9 mouse cellular contexts compared by ENCODE assay signal in genomic region chr19:38324147-38325028, GRCm38 (mm10).
DNase-seq lines count a peak whose midpoint lies in the region; ATAC-seq and TF ChIP-seq lines count a peak whose summit lies in the region.
"Had no signal": no experiment of that assay in that cellular context is flagged by ENCODE, and none has a peak within 500 bp of the region (broad histone marks: within the 10 kb centered on the region; RNA-seq: fewer than 3 reads in every experiment).

No protein-coding gene starts in this region.

- 22% methylated on average over 10 of the region's 10 CpGs for WGBS in forebrain, embryonic 14.5 days
- 35% methylated on average over 10 of the region's 10 CpGs for WGBS in kidney, embryonic 14.5 days

- no peaks in the 10 kb centered on the region for H3K4me1 ChIP-seq in forebrain, embryonic 14.5 days (ENCODE audit: control insufficient read depth, insufficient read depth, low read length)
- no peaks in the 10 kb centered on the region for H3K4me1 ChIP-seq in kidney, embryonic 14.5 days (ENCODE audit: control insufficient read depth, insufficient read depth, low read length)

- H3K4me3 ChIP-seq in gastrocnemius, adult 2 months: no peak overlapping the region
- H3K4me3 ChIP-seq in forebrain, embryonic 14.5 days (ENCODE audit: low read depth, low read length): no peak overlapping the region
- H3K4me3 ChIP-seq in kidney, embryonic 14.5 days (ENCODE audit: low read length): no peak overlapping the region
- H3K4me3 ChIP-seq: erythroblast, embryonic 14.5 days had no signal

- intact Hi-C loops in gastrocnemius, adult 2 months (cut with DNase I): loop anchor here (2.0 kb wide), 1 partner anchor 72 kb away; no protein-coding TSS in a partner anchor
- intact Hi-C loops in gastrocnemius, postnatal 36 days (cut with DNase I): no loop called here

- no peak overlapping the region for H3K9ac ChIP-seq in forebrain, embryonic 14.5 days (ENCODE audit: low read length)
- H3K9ac ChIP-seq in kidney, embryonic 14.5 days (ENCODE audit: low read depth, low read length): no peak overlapping the region

- DNase-seq in gastrocnemius, adult 2 months: peak; percentile 22
- no peak for DNase-seq in gastrocnemius, postnatal 36 days
- DNase-seq in right cerebral cortex, postnatal 4 days: peak; percentile 55
- no peak for DNase-seq in right cerebral cortex, postnatal 36 days (ENCODE audit: low spot score in 2 of 2)
- DNase-seq in forebrain, embryonic 14.5 days (ENCODE audit: low spot score): peak; percentile 54
- DNase-seq in naive thymus-derived CD4-positive, alpha-beta T cell, adult 2 months (ENCODE audit: low read depth): peak; percentile 5
- no peak for DNase-seq in urinary bladder, adult 18-20 months (ENCODE audit: low spot score in 2 of 2)

- ATAC-seq in forebrain, embryonic 14.5 days: peak; percentile 69
- ATAC-seq in kidney, embryonic 14.5 days (ENCODE audit: low FRiP score, low TSS enrichment): no peak

- no peaks in the 10 kb centered on the region for H3K36me3 ChIP-seq in forebrain, embryonic 14.5 days (ENCODE audit: control insufficient read depth, insufficient read depth, low read length)
- H3K36me3 ChIP-seq in kidney, embryonic 14.5 days (ENCODE audit: control insufficient read depth, insufficient read depth, low read length): no peaks in the 10 kb centered on the region

- no peak overlapping the region for H3K27ac ChIP-seq in gastrocnemius, adult 2 months
- no peak overlapping the region for H3K27ac ChIP-seq in forebrain, embryonic 14.5 days (ENCODE audit: low read depth, low read length)
- H3K27ac ChIP-seq in kidney, embryonic 14.5 days (ENCODE audit: low read depth, low read length): no peak overlapping the region

- no peaks in the 10 kb centered on the region for H3K27me3 ChIP-seq in forebrain, embryonic 14.5 days (replicated peaks; ENCODE audit: control insufficient read depth, insufficient read depth, low read length)
- no peaks in the 10 kb centered on the region for H3K27me3 ChIP-seq in kidney, embryonic 14.5 days (ENCODE audit: control insufficient read depth, insufficient read depth, low read length)

- TF ChIP-seq CTCF in gastrocnemius, adult 2 months (IDR thresholded peaks at IDR 0.05): peak; percentile 49

- no peaks in the 10 kb centered on the region for H3K9me3 ChIP-seq in forebrain, embryonic 14.5 days (replicated peaks; ENCODE audit: control insufficient read depth, low read length)
- no peaks in the 10 kb centered on the region for H3K9me3 ChIP-seq in kidney, embryonic 14.5 days (ENCODE audit: control insufficient read depth, low read length)

- H3K4me2 ChIP-seq in forebrain, embryonic 14.5 days (ENCODE audit: low read length): no peak overlapping the region
- H3K4me2 ChIP-seq in kidney, embryonic 14.5 days (replicated peaks; ENCODE audit: low read depth, low read length): no peak overlapping the region

Comparison
In these comparisons a context has a peak if more than half of its experiments do, and no peak if none do; other contexts are left out.
1. DNase-seq: peak in gastrocnemius, adult 2 months (single experiment), right cerebral cortex, postnatal 4 days (single experiment), forebrain, embryonic 14.5 days (single experiment) and naive thymus-derived CD4-positive, alpha-beta T cell, adult 2 months (single experiment); none in gastrocnemius, postnatal 36 days (0 of 2), right cerebral cortex, postnatal 36 days (0 of 2) and urinary bladder, adult 18-20 months (0 of 2).